In genomic region chr17:49359212-49359611, GRCm38 (mm10) we compare ENCODE assay signal across 12 mouse cellular contexts.
DNase-seq lines count a peak whose midpoint lies in the region; ATAC-seq and TF ChIP-seq lines count a peak whose summit lies in the region.
"Had no signal": no experiment of that assay in that cellular context is flagged by ENCODE, and none has a peak within 500 bp of the region (broad histone marks: within the 10 kb centered on the region; RNA-seq: fewer than 3 reads in every experiment).

No protein-coding gene starts in this region.

- ATAC-seq in hindbrain, postnatal 0 days: no peak
- no peak for ATAC-seq in hindbrain, embryonic 12.5 days (ENCODE audit: low FRiP score)
- ATAC-seq in midbrain, postnatal 0 days (ENCODE audit: low FRiP score): no peak
- no peak for ATAC-seq in midbrain, embryonic 11.5 days (ENCODE audit: low FRiP score)
- ATAC-seq in Patski: no peak
- ATAC-seq in stomach, postnatal 0 days (ENCODE audit: low FRiP score, low TSS enrichment): no peak

- H3K27me3 ChIP-seq in hindbrain, postnatal 0 days (ENCODE audit: insufficient read depth, low read length): no peaks in the 10 kb centered on the region
- H3K27me3 ChIP-seq in hindbrain, embryonic 12.5 days: no peaks in the 10 kb centered on the region
- H3K27me3 ChIP-seq in midbrain, postnatal 0 days (ENCODE audit: insufficient read depth, low read length): no peaks in the 10 kb centered on the region
- H3K27me3 ChIP-seq in midbrain, embryonic 11.5 days (ENCODE audit: control insufficient read depth, insufficient read depth, low read length): no peaks in the 10 kb centered on the region
- peaks cover 9% of the 10 kb centered on the region for H3K27me3 ChIP-seq in Patski
- no peaks in the 10 kb centered on the region for H3K27me3 ChIP-seq in stomach, postnatal 0 days (ENCODE audit: control insufficient read depth, insufficient read depth, low read length)
- H3K27me3 ChIP-seq: midbrain, embryonic 12.5 days had no signal

- H3K9ac ChIP-seq in hindbrain, postnatal 0 days (replicated peaks; ENCODE audit: low read length): no peak overlapping the region
- H3K9ac ChIP-seq in hindbrain, embryonic 12.5 days: no peak overlapping the region
- no peak overlapping the region for H3K9ac ChIP-seq in midbrain, postnatal 0 days (replicated peaks; ENCODE audit: low read length, poor library complexity, severe bottlenecking)
- no peak overlapping the region for H3K9ac ChIP-seq in midbrain, embryonic 11.5 days (ENCODE audit: low read length)
- H3K9ac ChIP-seq in stomach, postnatal 0 days (ENCODE audit: low read length): no peak overlapping the region
- H3K9ac ChIP-seq: midbrain, embryonic 12.5 days had no signal

- peak; percentile 51 for TF ChIP-seq CTCF in hindbrain, postnatal 0 days (IDR thresholded peaks at IDR 0.05; ENCODE audit: low read depth)
- peak; percentile 65 for TF ChIP-seq CTCF in midbrain, postnatal 0 days (IDR thresholded peaks at IDR 0.05)
- peak; percentile 63 for TF ChIP-seq CTCF in Patski (IDR thresholded peaks at IDR 0.05)
- TF ChIP-seq CTCF in stomach, postnatal 0 days (IDR thresholded peaks at IDR 0.05; ENCODE audit: low read depth): peak; percentile 47

- CTCF ChIA-PET in Patski (lab: Charles Lee): no interaction called here

- H3K4me2 ChIP-seq in hindbrain, postnatal 0 days (ENCODE audit: low read depth, low read length): no peak overlapping the region
- no peak overlapping the region for H3K4me2 ChIP-seq in hindbrain, embryonic 12.5 days (replicated peaks)
- H3K4me2 ChIP-seq in midbrain, postnatal 0 days (ENCODE audit: low read depth, low read length, poor library complexity, severe bottlenecking): no peak overlapping the region
- H3K4me2 ChIP-seq in midbrain, embryonic 11.5 days: no peak overlapping the region
- H3K4me2 ChIP-seq in stomach, postnatal 0 days (replicated peaks; ENCODE audit: low read depth): no peak overlapping the region
- H3K4me2 ChIP-seq: midbrain, embryonic 12.5 days had no signal

- no peak overlapping the region for H3K27ac ChIP-seq in hindbrain, postnatal 0 days
- H3K27ac ChIP-seq in hindbrain, embryonic 12.5 days: no peak overlapping the region
- no peak overlapping the region for H3K27ac ChIP-seq in midbrain, postnatal 0 days (ENCODE audit: low read depth, low read length)
- H3K27ac ChIP-seq in midbrain, embryonic 11.5 days (ENCODE audit: low read depth, low read length): no peak overlapping the region
- no peak overlapping the region for H3K27ac ChIP-seq in stomach, postnatal 0 days (replicated peaks)
- H3K27ac ChIP-seq: midbrain, embryonic 12.5 days had no signal

- TF ChIP-seq EP300 in stomach, postnatal 0 days (optimal IDR thresholded peaks at IDR 0.05): no peak

- H3K9me3 ChIP-seq in hindbrain, postnatal 0 days (ENCODE audit: low read length): no peaks in the 10 kb centered on the region
- H3K9me3 ChIP-seq in hindbrain, embryonic 12.5 days (replicated peaks): no peaks in the 10 kb centered on the region
- no peaks in the 10 kb centered on the region for H3K9me3 ChIP-seq in midbrain, postnatal 0 days (ENCODE audit: low read length)
- no peaks in the 10 kb centered on the region for H3K9me3 ChIP-seq in midbrain, embryonic 11.5 days (ENCODE audit: control insufficient read depth, low read length)
- H3K9me3 ChIP-seq in stomach, postnatal 0 days (ENCODE audit: control insufficient read depth, low read length): no peaks in the 10 kb centered on the region

- in situ Hi-C loops in Patski (cut with MboI; ENCODE audit: low pct_unique_long_range_greater_than_20kb): no loop called here

- DNase-seq in hindbrain, postnatal 0 days (ENCODE audit: low spot score): peak; percentile 7
- DNase-seq in midbrain, postnatal 0 days (ENCODE audit: low spot score): no peak
- no peak for DNase-seq in midbrain, embryonic 11.5 days (ENCODE audit: low spot score, missing footprints)
- DNase-seq in Patski (ENCODE audit: low read depth, low spot score): no peak
- DNase-seq in stomach, postnatal 0 days (ENCODE audit: low spot score): no peak
- no peak for DNase-seq in thymus, postnatal 36 days
- DNase-seq: cerebellum, postnatal 25 days; gastrocnemius, postnatal 25 days; spleen, adult 18-20 months had no signal

- POLR2A ChIA-PET in Patski (lab: Charles Lee): no interaction called here

- H3K4me3 ChIP-seq in hindbrain, postnatal 0 days (ENCODE audit: low read length): no peak overlapping the region
- no peak overlapping the region for H3K4me3 ChIP-seq in hindbrain, embryonic 12.5 days
- no peak overlapping the region for H3K4me3 ChIP-seq in midbrain, postnatal 0 days (ENCODE audit: low read depth, low read length)
- no peak overlapping the region for H3K4me3 ChIP-seq in midbrain, embryonic 11.5 days (ENCODE audit: low read depth, low read length)
- no peak overlapping the region for H3K4me3 ChIP-seq in stomach, postnatal 0 days (ENCODE audit: low read depth, low read length)
- H3K4me3 ChIP-seq: erythroblast, embryonic 14.5 days; midbrain, embryonic 12.5 days had no signal

- no peaks in the 10 kb centered on the region for H3K4me1 ChIP-seq in hindbrain, postnatal 0 days (ENCODE audit: insufficient read depth, low read length)
- H3K4me1 ChIP-seq in hindbrain, embryonic 12.5 days: no peaks in the 10 kb centered on the region
- H3K4me1 ChIP-seq in midbrain, postnatal 0 days (ENCODE audit: insufficient read depth, low read length): no peaks in the 10 kb centered on the region
- H3K4me1 ChIP-seq in midbrain, embryonic 11.5 days (ENCODE audit: control insufficient read depth, insufficient read depth, low read length): no peaks in the 10 kb centered on the region
- H3K4me1 ChIP-seq in stomach, postnatal 0 days (replicated peaks; ENCODE audit: control insufficient read depth, insufficient read depth): no peaks in the 10 kb centered on the region
- H3K4me1 ChIP-seq: midbrain, embryonic 12.5 days had no signal

- no peaks in the 10 kb centered on the region for H3K36me3 ChIP-seq in hindbrain, postnatal 0 days (ENCODE audit: insufficient read depth, low read length)
- no peaks in the 10 kb centered on the region for H3K36me3 ChIP-seq in hindbrain, embryonic 12.5 days
- no peaks in the 10 kb centered on the region for H3K36me3 ChIP-seq in midbrain, postnatal 0 days (ENCODE audit: insufficient read depth, low read length)
- no peaks in the 10 kb centered on the region for H3K36me3 ChIP-seq in midbrain, embryonic 11.5 days (ENCODE audit: control insufficient read depth, insufficient read depth, low read length)
- H3K36me3 ChIP-seq in stomach, postnatal 0 days (ENCODE audit: control insufficient read depth, insufficient read depth, low read length): no peaks in the 10 kb centered on the region
- H3K36me3 ChIP-seq: midbrain, embryonic 12.5 days had no signal
